Mouse (Mus musculus) spleen, adult 18-20 months (tissue): ENCODE results near the gene Srsf7.
"Not testable (repeated sequence)": the region's sequence is repeated elsewhere in the genome, so short reads cannot be mapped to it uniquely, and the experiment has no call there.

Experiments used
- DNase-seq, 2 experiments: peaks; one replicate each; pipeline ENCODE4 v3.0.0; 2022; ENCODE audit warnings: mixed read lengths in 2 of 2

The Srsf7 gene

DNA sequence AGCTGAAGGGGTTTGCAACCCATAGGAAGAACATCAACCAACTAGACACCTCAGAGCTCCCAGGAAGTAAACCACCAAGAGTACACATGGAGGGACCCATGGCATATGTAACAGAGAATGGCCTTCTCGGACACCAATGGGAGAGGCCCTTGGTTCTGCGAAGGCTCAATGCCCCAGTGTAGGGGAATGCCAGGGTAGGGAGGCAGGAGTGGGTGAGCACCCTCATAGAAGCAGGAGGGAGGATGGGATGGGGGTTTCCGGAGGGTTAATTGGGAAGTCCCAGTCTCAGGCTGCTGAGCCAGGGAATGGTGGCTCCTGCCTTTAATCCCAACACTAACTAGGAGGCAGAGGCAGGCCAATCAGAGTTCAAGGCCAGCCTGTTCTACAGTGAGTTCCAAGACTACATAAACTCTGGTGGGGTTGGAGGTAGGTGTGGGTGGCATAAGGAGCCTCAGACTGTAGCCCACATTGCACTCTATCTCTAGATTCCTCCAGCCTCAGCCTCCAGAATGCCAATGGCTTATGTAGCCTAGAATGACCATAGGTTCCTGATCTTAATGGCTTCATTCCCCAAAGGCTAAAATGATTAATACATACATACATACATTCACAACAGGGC lies 7.8 kb downstream of the Srsf7 start:
- no peak for DNase-seq

DNA sequence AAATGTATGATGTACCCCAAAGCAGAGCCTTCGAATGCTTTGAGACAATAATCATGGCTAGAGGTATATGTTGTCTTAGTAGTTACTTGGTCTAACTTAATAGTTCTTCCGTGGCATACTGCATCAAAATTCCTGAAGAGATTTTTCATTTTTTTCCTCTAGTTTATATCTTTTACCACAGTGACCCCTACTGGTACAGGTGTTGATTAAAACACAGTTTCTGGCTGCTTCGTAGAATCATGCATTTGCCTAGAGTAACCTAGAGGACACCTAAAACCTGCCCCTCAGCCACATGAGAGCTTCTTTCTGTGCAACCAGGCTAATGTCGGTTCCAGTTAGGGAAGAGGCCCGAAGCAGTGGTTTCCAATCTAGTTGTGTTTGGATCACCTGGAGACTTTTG lies 14.0 kb downstream of the Srsf7 start:
- no peak for DNase-seq

DNA sequence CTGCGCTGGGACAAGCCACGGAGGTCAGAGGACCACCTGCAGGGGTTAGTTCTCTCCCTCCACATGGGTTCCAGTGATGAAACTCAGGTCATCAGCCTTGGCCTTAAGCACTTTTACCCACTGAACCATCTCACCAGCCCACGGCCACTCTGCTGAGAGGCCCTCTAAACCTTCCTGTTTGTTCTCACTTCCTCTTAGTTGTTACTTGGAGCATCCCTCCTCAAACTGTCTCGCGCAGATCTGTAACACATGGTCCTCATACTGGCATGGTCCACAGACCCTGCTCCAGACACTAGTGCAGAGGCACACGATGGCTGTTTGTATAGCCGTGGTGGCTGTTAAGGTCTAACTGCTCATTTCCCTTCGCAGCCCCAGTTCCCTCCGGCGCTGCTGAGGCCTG lies 23.5 kb downstream of the Srsf7 start:
- DNase-seq = no peak

DNA sequence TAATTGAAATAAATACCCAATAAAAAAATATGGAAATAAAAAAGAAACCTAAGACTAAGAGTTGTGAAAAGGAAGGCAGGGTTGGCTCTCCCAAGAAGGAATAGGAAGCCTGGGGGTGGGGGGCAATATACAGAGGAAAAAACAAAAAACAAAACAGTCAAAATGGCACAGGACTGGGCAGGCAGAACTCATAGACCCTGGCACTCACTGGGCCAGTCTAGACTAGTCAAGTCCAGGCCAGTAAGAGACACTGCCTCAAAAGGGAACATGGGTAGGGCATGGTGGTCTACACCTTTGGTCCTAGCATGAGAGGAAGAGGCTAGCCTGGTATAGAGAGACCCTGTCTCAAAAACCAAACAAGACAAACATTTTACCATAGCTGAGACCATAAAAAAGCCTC lies 26.6 kb downstream of the Srsf7 start:
- DNase-seq = no peak

DNA sequence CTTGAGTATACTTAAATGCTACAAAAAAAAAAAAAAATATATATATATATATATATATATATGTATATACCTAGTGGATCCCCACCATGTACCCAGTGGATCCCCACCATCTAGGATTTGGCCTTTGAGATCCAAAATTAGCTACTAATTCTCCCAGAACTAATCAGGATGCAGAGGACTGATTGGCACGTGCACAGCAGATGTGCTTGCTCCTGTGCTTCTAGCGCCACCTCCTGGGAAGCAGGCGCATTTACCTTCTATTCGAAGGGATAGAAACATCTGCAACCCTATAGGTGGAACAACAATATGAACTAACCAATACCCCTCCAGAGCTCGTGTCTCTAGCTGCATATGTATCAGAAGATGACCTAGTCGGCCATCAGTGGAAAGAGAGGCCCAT lies 27.1 kb downstream of the Srsf7 start:
- DNase-seq = peak; percentile 29 to 62

DNA sequence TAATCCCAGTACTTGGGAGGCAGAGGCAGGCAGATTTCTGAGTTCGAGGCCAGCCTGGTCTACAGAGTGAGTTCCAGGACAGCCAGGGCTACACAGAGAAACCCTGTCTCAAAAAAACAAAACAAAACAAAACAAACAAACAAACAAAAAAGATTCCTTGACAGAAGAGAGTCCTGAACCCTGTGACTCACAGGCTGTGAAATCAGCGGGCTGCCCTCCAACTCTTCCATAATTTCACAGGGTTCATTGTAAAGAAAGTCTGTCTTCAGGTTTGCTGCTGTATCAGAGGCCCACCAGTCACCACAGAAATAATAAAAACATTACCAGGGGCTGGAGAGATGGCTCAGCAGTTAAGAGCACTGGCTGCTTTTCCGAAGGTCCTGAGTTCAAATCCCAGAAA lies 28.3 kb downstream of the Srsf7 start:
- not testable (repeated sequence) for DNase-seq

DNA sequence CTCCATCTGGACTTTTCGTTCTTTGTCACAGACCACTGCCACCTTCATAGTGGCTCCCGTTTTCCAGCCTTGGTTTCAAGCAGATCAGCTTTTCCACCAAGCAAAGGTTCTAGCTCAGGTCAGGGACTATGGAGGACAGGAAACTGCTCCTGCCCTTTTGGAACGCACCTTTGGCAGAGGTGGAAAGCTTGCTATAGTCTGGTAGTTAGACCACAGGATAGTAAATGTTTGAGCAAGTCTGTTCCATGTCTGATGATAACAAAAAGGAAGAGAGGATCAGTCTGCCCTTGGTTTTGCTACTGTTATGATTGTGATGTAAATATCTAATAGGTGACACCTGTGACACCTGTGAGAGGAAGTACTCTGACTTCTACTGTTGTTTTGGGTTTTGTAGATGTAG lies 31.1 kb downstream of the Srsf7 start:
- no peak for DNase-seq

DNA sequence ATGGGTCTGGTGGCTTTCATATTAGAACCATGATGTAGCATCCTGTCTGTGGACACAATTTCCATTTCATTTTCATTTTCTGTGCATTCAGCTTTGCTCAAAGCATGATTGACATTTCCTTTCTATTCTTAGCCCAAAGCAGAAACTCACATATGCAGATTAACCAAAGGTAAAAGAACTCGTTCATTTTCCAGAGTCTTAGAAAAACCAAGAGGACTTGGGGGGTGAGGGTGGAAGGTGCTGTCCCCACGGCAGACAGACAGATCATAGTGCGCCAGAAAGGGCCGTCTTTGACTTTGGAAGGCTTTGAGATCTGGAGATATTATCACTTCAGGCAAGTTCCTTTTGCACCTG lies 31.7 kb downstream of the Srsf7 start:
- DNase-seq = no peak

DNA sequence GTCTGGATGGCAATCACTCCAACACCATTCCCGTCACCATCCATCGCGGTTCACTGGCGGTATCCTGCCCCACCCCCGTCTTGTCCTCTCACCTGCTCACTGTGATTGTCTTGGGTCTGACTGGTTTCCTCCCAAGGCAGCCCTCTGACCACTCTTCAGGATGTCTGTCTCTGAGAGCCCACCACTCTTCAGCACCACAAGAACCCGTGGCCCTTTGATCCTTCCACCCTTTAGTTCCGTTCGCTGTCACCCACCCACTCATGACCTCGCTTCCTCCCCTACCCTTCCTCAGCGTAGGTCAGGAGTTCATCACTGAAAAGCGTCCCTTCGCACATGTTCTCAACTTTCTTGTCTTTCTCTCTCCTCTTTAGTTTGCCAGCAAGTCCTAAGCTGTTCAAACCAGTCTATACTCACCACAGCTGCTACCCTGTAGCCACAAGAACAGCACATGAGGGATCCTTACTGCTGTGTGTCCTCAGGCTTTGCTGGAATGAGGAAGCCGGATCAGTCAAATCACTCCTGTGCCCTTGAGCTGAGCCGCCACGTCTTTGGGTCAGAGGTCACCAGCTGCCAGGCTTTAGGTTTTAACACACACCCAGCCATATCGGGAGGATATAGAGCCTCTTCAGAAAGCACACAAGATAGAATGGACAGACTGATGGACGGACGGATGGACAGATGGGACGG lies 32.3 kb downstream of the Srsf7 start:
- DNase-seq = peak in 1 of 2 experiments; percentile 27

DNA sequence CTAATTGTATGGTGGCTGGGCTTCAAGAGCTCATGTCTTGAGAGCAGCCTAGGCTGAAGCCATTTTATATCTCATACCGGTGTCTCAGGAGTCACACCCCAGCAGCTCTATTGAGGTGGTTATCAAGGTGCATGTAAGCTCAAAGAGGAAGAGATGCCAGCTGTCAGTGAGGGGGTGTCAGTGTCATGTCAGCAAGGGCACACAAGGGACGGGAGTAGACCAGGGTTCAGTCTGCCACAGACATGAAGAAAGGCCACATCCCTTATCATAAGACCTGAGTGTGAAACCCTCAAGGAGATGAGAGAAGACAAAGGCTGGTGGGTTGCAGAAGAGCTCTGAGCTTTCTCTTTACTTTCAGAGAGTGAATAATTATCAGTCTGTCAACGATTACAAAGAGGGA lies 33.0 kb downstream of the Srsf7 start:
- DNase-seq = peak in 1 of 2 experiments; percentile 15

DNA sequence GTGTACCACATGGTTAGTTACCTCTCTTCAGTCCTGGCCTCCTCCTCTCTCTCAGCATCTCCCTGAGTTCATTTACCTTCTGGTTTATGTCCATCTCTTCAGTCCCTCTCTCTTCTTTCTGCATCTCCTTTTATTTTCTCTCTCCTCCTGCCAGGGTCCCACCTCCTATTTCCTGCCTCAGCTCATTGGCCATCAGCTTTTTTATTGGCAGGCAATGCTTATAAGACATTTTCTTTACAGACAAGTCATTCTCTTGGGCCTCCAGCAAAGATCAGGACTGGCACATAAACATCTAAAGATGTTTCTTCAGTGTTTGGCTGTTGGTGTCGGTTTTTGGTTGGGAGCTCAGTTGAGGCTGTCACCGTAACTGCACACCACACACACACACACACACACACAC lies 33.4 kb downstream of the Srsf7 start:
- no peak for DNase-seq

DNA sequence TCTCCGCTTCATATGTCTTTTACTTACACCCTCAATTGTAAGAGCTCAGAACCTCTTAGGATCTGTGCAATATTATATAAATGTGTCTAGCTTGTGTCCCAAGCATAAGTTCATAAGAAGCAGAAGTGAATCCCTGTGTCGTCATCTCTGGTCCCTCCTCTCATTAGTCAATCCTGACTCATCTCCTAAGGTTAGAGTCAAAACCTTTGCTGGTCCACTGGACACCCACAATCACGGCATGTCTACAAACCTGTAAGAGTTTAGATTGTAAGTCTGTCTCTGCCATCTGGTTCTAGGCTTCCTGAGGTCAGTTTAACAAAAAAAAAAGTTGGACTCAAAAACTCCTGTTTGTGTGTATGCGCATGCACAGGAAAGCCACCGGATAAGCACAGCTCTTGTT lies 34.3 kb downstream of the Srsf7 start:
- no peak for DNase-seq

DNA sequence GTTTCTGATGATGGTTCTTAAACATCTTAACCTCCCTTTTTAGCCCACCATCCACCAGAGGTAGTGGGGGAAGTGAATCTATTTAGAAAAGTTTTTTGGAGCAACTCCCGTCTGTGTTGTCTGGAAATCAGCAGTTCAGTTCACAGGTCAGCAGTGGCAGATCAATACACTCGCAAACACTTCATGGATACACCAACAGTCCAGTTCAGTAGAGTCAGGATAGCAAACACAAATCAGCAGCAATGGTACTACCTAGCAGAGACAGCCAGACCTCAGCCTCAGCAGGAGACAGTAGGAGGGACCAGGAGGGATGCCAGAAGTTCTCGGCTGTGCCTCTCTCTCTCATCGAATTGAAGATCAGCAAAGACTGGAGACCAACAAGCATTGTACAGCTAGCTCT lies 35.2 kb downstream of the Srsf7 start:
- DNase-seq = no peak

DNA sequence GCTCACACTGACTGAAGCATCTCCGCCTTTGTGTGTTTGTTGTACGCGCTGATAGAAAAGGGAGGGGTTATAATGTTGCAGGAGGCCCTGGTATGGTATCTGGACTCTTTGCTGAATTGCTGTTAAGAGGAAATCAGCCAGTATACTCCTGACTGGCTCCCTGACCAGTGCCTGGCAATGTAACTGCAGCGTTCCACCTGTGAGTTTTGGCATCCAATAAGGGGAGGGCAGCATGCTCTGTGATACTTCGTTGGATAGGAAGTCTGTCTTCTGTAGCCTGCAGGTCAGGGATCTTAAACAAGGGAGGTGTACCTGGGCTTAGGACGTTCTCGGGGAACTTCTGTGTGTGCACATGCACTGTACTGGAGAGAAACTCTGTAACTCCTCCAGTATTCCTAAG lies 36.2 kb downstream of the Srsf7 start:
- no peak for DNase-seq

DNA sequence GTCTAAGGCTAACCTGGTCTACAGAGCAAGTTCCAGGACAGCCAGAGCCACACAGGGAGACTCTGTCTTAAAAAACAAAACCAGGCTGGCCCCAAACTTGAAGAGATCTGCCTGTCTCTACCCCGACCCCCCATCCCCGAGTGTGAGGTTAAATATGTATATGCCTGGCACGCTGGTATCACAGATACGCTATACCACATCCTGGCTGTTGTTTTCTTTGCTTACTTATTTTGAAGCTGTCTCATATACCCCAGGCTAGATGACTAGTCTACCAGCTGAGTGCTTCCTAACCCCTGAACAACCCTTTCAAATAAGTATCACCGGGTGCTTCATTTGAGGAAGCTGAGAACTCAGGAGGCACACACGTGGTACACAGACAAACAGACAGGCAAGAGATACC lies 37.3 kb downstream of the Srsf7 start:
- DNase-seq = no peak

DNA sequence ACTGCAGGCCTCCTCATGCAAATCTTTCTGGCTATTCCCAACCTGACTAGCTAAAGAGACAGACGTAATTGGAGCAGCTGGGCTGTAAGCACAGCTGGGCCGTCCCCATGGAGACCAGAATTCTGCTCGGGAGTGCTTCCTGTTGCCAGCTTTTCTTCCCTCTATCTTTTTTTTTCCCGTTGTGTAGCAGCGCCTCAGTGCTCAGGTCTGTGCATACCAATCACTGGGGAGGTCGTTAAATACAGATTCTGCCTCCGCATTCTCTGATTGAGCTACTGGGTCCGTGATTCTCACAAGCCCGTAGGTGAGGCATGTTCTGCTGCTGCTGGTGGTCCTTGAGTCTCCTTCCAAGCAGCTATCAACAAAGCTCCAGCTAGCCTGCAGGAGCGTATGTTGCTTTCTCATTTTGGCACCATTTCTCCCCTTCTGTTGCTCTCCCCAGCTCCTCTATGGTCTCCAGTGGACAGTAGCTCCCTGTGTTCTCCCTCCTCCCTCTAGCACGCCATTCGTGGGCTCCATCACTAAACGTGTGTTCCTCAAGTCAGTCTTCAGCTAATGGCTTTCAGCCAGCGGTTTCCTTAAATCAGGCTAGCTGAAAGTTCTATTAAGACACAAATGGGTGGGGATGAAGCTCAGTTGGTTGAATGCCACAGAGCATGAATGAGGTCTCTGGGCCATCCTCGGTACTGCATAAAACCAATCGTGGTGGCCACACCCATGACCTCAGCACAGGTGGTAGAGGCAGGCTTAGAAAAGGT lies 38.5 kb downstream of the Srsf7 start:
- no peak for DNase-seq

DNA sequence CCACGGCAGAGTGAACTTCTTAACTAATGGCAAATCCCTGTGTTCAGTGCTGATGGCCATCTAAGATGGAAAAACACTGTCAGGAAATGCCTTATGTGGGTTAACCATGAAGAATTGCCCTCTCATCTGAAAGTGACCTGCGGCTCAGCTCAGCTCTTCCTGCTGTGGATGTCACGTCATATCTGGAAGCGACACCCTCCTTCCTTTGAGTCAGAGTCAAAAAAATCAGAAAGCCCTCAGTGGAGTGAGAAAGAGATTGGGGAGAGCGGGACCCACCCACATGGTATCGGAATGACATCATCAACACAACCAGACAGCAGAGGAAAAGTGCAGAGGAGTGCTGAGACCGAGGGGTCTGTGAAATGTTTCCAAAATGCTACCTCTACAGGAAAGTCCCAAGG lies 39.3 kb downstream of the Srsf7 start:
- no peak for DNase-seq

DNA sequence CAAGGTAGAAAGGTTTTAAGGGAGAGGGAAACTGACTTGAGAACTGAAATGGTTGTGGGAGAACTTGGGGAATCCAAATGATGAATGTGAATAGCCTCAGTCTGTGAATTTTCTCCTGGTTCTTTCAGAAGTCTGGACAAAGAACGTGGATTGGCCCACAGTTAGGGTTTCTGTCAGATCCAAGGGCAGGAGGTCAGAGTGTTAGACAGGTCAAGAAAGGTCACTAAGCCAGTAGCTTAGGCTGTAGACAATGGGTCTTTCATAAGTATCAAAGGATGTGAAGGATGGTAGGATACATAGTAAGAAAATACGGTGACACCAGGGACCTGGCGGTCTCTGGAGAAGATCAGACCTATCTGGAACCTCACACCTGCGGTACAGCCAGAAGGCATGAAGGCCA lies 39.7 kb downstream of the Srsf7 start:
- no peak for DNase-seq

DNA sequence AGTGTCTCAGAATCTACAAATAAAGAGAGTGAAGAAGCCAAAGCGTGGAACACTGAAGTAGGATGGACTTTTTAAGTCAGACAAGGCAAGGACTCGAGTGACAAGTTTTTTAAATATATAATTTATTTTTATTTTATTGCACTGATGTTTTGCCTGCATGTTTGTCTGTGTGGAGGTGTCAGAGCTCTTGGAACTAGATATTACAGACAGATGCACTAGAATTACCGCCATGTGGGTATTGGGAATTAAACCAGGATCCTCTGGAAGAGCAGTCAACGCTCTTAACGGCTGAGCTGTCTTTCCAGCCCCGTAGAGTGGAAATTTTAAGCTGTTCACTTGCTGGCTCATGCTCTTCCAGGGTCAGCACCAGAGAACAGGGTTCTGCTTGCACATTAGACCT lies 40.8 kb downstream of the Srsf7 start:
- DNase-seq = no peak

DNA sequence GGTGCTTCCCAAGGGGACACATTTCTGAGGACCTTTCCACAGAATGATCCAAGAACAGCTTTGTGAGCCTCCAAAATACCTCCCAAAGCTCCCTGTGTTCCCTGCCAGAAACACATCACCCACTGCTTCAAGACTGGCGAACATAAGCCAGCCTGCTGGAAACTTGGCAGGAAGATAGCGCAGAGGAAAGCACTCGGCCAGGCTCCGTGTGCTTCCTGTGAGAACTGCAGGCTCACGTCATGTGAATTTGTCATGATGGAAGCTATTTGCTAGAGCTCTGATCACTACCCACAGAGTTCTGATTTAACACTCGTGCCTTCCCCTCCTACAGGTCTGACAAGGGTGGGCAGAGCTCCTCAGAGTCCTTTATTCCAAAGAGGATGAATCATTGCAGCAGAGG lies 41.4 kb downstream of the Srsf7 start:
- no peak for DNase-seq

DNA sequence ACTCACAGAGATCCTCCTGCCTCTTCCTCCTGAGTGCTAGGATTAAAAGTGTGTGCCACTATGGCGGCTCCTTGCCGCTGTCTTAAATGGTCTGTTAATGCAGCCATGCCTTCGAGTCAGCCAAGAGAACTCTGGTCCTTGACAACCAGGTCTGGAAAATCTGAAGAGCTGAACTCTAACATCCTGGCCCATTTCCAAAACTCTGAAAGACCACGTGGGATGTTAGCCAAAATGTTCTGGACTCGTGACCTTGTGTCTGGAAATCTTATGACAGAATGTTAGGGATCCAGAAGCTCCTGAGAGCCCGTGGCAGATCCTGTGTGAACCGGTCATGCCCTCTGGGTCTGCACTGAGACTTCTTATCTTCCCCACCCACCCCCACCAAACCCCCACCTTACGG lies 43.1 kb downstream of the Srsf7 start:
- DNase-seq = no peak

DNA sequence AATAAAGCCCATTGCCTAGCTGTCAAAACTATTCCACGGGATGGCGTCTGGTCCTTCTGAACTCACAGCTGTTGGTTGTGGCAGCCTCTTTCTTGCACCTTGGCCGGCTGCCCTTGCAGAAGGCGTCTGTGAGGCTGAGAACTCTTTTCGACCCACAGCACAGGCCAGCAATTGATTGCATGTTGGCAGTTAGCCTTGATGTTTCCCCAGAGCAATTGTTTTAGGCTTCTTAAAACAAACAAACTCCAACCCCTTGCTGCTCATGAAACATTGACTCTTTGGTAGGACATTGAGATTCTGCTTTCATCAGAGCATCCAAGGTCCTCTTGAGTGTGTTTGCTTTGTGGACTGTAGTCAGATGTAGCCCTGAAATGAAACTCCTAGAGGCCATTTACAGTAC lies 46.7 kb downstream of the Srsf7 start:
- no peak for DNase-seq

DNA sequence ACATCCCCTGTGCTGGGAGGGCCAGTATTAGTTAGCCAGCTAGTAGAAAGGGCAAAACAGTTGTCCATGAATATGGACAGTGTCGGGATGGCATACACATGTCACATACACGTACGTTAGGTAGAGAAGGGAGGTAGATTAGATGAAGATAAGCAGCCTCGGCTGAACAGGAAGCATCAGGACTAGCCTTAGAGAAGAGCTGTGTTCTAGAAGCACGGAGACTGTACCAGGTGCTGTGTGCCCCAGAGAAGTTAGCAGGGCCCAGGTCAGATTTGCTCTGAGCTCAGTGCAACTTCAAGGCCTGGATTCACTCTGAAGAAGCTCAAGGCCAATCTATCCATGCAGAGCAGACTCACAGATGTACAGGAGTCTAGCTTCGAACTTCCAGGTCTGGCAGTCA lies 49.6 kb downstream of the Srsf7 start:
- DNase-seq = no peak

DNA sequence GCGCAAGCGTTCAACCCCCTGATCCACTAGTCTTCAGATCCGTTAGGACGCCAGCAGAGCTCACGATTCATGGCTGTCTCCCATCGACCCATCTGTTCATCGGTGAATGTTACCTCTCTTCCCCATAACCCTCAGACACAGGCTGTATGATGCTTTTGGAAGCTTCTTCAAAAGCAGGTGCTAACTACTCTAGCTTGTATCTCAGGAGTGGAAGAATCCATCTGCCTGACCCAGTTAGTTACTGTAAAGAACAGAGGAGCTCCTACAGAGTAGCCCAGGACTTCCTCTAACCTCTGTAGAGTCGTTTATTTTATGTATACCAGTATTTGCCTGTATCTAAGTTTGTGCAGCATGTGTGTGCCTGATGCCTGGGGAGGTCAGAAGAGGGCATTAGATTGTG lies 50.2 kb downstream of the Srsf7 start:
- DNase-seq = no peak

DNA sequence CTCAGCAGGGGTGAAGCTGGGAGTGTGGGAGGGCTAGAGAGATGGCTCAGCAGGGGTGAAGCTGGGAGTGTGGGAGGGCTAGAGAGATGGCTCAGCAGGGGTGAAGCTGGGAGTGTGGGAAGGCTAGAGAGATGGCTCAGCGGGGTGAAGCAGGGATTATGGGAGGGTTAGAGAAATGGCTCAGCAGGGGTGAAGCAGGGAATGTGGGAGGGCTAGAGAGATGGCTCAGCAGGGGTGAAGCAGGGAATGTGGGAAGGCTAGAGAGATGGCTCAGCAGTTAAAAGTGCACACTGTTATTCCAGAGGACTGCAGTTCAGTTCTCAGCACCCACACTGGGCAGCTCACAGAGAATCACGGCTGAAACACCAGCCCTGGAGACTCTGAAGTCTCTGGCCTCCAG lies 53.5 kb downstream of the Srsf7 start:
- DNase-seq = no peak
